Mouse (Mus musculus) forebrain, embryonic 12.5 days (tissue): Measurements from ENCODE around the gene Des. TPM values are rescaled to one million over a fixed set of nuclear protein-coding genes. Genes with fewer than 3 reads are reported as not detected.
A peak's percentile ranks its signal among the peaks of the same experiment; 100 is the strongest.

Experiments used
- ATAC-seq: fragments of 200-750 bp; cut with Nextera tagmentation; 2 replicates; pipeline ENCODE4 v1.8.0; 2017; ENCODE audit warnings: moderate TSS enrichment; ENCODE audit not compliant: low FRiP score
- H3K27ac ChIP-seq: fragments of 300-500 bp; sonication (generic); 2 replicates; pipeline ENCODE4 v1.5.1; 2016; ENCODE audit warnings: mild to moderate bottlenecking
- H3K27me3 ChIP-seq: fragments of 300-500 bp; sonication (generic); 2 replicates; pipeline ENCODE4 v1.6.1; 2016; ENCODE audit warnings: mild to moderate bottlenecking
- H3K36me3 ChIP-seq: fragments of 300-500 bp; sonication (generic); replicated peaks from 2 replicates; pipeline ENCODE4 v1.6.1; 2016; ENCODE audit warnings: mild to moderate bottlenecking
- H3K4me1 ChIP-seq: fragments of 300-500 bp; sonication (generic); 2 replicates; pipeline ENCODE4 v1.6.1; 2016
- H3K4me2 ChIP-seq: fragments of 300-500 bp; sonication (generic); 2 replicates; pipeline ENCODE4 v1.6.1; 2016; ENCODE audit warnings: mild to moderate bottlenecking, moderate library complexity
- H3K4me3 ChIP-seq: fragments of 300-500 bp; sonication (generic); replicated peaks from 2 replicates; pipeline ENCODE4 v1.5.1; 2016; ENCODE audit warnings: mild to moderate bottlenecking
- H3K9ac ChIP-seq: fragments of 300-500 bp; sonication (generic); 2 replicates; pipeline ENCODE4 v1.6.1; 2016; ENCODE audit warnings: mild to moderate bottlenecking
- H3K9me3 ChIP-seq: fragments of 300-500 bp; sonication (generic); 2 replicates; pipeline ENCODE4 v1.6.1; 2016
- WGBS: fragments of 180-500 bp; shearing (Covaris S2); methylation state at CpG from one replicate; pipeline ENCODE4 v1.1.7; 2016; 5-methylcytosine and 5-hydroxymethylcytosine counted together
- polyA plus RNA-seq: library from polyadenylated mRNA; unstranded; fragments of >200 nt; fragmentation: Nextera tagmentation; extraction: Ambion mirVana; gene quantifications from 2 replicates; pipeline ENCODE4 v1.2.1, GENCODE M21; 2016

Des gene
- polyA plus RNA-seq, 1 experiment from 2014 or later = 0.78 TPM

- Histone ChIP-seq H3K27me3 (no peaks in the 10 kb centered on the region), H3K4me2 (no peak overlapping the region), H3K9ac (no peak overlapping the region), H3K9me3 (no peaks in the 10 kb centered on the region), H3K4me3 (no peak overlapping the region), H3K36me3 (no peaks in the 10 kb centered on the region), H3K4me1 (peaks cover 25% of the 10 kb centered on the region), H3K27ac (no peak overlapping the region)
- 78% methylated on average over 3 of the region's 3 CpGs for WGBS
- ATAC-seq = no peak
Measured at GRCm38 (mm10) chr1:75336461-75336860, 23.7 kb upstream of the Des start.

- ATAC-seq = no peak
Measured at GRCm38 (mm10) chr1:75337097-75337496, 23.0 kb upstream of the Des start.

GRCm38 (mm10) chr1:75338091-75338694, 21.9 kb upstream of the Des start:
- H3K9me3 ChIP-seq = no peaks in the 10 kb centered on the region
- H3K4me2 ChIP-seq = no peak overlapping the region
- no peak overlapping the region for H3K4me3 ChIP-seq
- ATAC-seq = no peak
- 0 out of 2 replicates have a peak, but pooled peaks cover 7% of the 10 kb centered on the region for H3K27me3 ChIP-seq
- H3K9ac ChIP-seq = no peak overlapping the region
- no peak overlapping the region for H3K27ac ChIP-seq
- H3K4me1 ChIP-seq = peaks cover 25% of the 10 kb centered on the region
- 48% methylated on average over 11 of the region's 11 CpGs for WGBS
- no peaks in the 10 kb centered on the region for H3K36me3 ChIP-seq

More at GRCm38 (mm10) chr1:75337097-75337496, 23.0 kb upstream of the Des start:
- Histone ChIP-seq H3K9me3 (no peaks in the 10 kb centered on the region), H3K27ac (no peak overlapping the region), H3K36me3 (no peaks in the 10 kb centered on the region), H3K4me1 (peaks cover 25% of the 10 kb centered on the region), H3K4me2 (no peak overlapping the region), H3K27me3 (0 out of 2 replicates have a peak, but pooled peaks cover 5% of the 10 kb centered on the region), H3K4me3 (no peak overlapping the region), H3K9ac (no peak overlapping the region)
- 83% methylated on average over 9 of the region's 9 CpGs for WGBS

- Histone ChIP-seq H3K9ac (no peak overlapping the region), H3K36me3 (no peaks in the 10 kb centered on the region), H3K4me1 (peaks cover 33% of the 10 kb centered on the region), H3K27ac (no peak overlapping the region), H3K4me3 (no peak overlapping the region), H3K9me3 (no peaks in the 10 kb centered on the region), H3K4me2 (no peak overlapping the region), H3K27me3 (peaks cover 15% of the 10 kb centered on the region; the same call in 1 of the 2 replicates)
- ATAC-seq = no peak
- 48% methylated on average over 9 of the region's 9 CpGs for WGBS
Measured at GRCm38 (mm10) chr1:75339337-75339736, 20.8 kb upstream of the Des start.

GRCm38 (mm10) chr1:75340519-75340918, 19.6 kb upstream of the Des start:
- H3K4me2 ChIP-seq = no peak overlapping the region
- no peaks in the 10 kb centered on the region for H3K9me3 ChIP-seq
- peaks cover 42% of the 10 kb centered on the region for H3K4me1 ChIP-seq
- H3K27ac ChIP-seq = no peak overlapping the region
- WGBS = 69% methylated on average over 2 of the region's 2 CpGs
- no peaks in the 10 kb centered on the region for H3K36me3 ChIP-seq
- peaks cover 23% of the 10 kb centered on the region for H3K27me3 ChIP-seq
- H3K9ac ChIP-seq = no peak overlapping the region
- H3K4me3 ChIP-seq = no peak overlapping the region
- no peak for ATAC-seq

GRCm38 (mm10) chr1:75342874-75343416, 17.2 kb upstream of the Des start:
- H3K27ac ChIP-seq = no peak overlapping the region
- H3K27me3 ChIP-seq = peaks cover 31% of the 10 kb centered on the region
- H3K4me2 ChIP-seq = no peak overlapping the region
- no peak overlapping the region for H3K9ac ChIP-seq
- WGBS = 1% methylated on average over 8 of the region's 8 CpGs
- H3K4me3 ChIP-seq = no peak overlapping the region
- no peaks in the 10 kb centered on the region for H3K36me3 ChIP-seq
- no peaks in the 10 kb centered on the region for H3K9me3 ChIP-seq
- H3K4me1 ChIP-seq = peaks cover 38% of the 10 kb centered on the region
- 0 out of 2 replicates have a peak, but pooled peaks have one; percentile 65 for ATAC-seq

DNA sequence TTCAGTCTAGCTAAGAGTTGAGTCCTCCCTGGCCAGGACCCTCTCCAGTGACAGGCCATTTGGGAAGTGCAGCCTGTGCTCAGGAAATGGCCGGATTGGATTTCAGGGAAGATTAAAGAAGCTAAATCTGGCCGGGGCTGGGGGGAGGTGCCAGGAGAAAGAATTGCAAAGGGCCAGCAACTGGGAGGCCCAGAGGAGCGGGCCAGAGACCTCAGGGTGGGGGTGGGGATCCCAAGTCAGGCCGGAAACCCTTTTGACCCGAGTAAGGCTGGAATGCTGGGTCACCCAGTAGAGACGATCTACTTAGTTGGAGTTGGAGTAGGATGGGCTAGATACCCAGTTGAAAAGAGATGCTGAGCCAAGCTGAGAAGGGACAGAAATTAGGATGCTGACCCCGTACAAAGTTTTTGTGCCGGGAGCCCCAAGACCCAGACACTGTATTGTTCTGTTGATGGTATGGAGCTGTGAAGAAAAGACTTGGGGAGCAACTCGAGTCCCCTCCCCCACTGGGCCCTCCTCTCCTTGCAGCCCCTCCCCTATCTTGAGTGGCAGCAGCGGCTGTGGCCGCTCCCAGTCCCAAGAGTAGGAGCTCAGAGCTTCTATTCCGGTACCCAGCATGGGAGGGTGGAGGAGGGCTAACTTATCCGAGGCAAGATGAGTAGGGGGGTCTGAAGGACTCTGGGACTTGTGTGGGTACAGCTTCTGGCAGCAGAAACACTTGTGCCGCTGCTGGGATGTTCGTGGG, 15.7 kb upstream of the Des start:
- Histone ChIP-seq H3K9me3 (no peaks in the 10 kb centered on the region), H3K27me3 (peaks cover 31% of the 10 kb centered on the region), H3K4me3 (no peak overlapping the region), H3K9ac (no peak overlapping the region), H3K36me3 (no peaks in the 10 kb centered on the region), H3K4me1 (peaks cover 23% of the 10 kb centered on the region), H3K27ac (no peak overlapping the region), H3K4me2 (peak overlapping the region; percentile 22)
- ATAC-seq = peak; percentile 49
- WGBS = under 1% methylated on average over 15 of the region's 15 CpGs

GRCm38 (mm10) chr1:75345036-75345935, 14.8 kb upstream of the Des start:
- H3K4me1 ChIP-seq = peaks cover 18% of the 10 kb centered on the region

DNA sequence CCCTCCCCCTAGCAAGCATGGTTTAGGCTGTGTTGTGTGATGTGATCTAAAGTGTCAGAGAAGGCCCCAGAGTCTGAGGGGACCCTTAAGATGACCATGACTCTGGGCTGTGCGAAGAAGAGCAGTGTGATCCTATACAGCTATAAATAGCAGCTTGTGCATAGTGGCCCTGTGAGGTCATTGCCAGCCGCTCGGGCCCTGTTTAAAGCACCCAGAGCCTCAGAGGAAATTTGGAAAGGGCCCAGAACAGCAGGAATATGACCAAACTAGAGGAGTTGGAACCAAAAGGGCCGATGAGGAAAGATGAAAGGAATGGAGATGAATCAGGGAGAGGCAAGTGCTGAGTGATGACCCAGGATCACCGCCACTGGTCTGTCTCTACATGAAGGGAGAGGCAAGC, 12.8 kb upstream of the Des start:
- Histone ChIP-seq H3K4me3 (no peak overlapping the region), H3K9me3 (no peaks in the 10 kb centered on the region)

More at GRCm38 (mm10) chr1:75345036-75345935, 14.8 kb upstream of the Des start:
- peak overlapping the region; percentile 22 for H3K4me2 ChIP-seq
- peaks cover 31% of the 10 kb centered on the region for H3K27me3 ChIP-seq
- no peak overlapping the region for H3K4me3 ChIP-seq
- no peak overlapping the region for H3K27ac ChIP-seq
- 26% methylated on average over 20 of the region's 20 CpGs for WGBS
- no peaks in the 10 kb centered on the region for H3K36me3 ChIP-seq
- no peak for ATAC-seq
- no peak overlapping the region for H3K9ac ChIP-seq
- no peaks in the 10 kb centered on the region for H3K9me3 ChIP-seq

DNA sequence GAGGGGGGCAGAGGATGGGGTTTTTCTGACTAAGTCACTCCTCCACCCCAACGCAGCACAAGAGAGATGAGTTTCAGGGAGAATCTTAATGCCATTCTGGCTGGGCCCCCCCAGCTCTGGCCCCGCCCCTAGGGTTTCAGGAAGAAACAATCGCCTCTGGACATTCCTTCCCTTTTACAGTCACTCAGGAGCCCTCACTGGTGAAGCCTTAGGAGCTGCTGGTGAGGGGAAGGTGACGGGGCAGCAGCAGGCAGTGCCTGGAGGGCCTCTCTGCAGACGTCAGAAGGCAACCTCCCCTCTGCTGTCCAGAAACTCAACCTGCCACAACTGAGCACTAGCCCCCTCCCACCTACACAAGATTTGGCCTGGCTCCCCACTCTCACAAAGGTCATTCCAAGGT, 10.9 kb upstream of the Des start:
- H3K27ac ChIP-seq = no peak overlapping the region
- H3K4me2 ChIP-seq = no peak overlapping the region
- H3K4me3 ChIP-seq = no peak overlapping the region
- H3K4me1 ChIP-seq = peaks cover 10% of the 10 kb centered on the region
- ATAC-seq = no peak
- no peak overlapping the region for H3K9ac ChIP-seq
- H3K36me3 ChIP-seq = no peaks in the 10 kb centered on the region
- WGBS = 56% methylated on average over 5 of the region's 5 CpGs
- H3K9me3 ChIP-seq = no peaks in the 10 kb centered on the region
- H3K27me3 ChIP-seq = peaks cover 17% of the 10 kb centered on the region

More for the DNA sequence above, 12.8 kb upstream of the Des start:
- H3K27me3 ChIP-seq = peaks cover 25% of the 10 kb centered on the region
- 86% methylated on average over 5 of the region's 5 CpGs for WGBS
- no peak overlapping the region for H3K4me2 ChIP-seq
- ATAC-seq = no peak
- H3K4me1 ChIP-seq = peaks cover 18% of the 10 kb centered on the region
- H3K27ac ChIP-seq = no peak overlapping the region
- H3K36me3 ChIP-seq = no peaks in the 10 kb centered on the region
- no peak overlapping the region for H3K9ac ChIP-seq

- H3K9me3 ChIP-seq = no peaks in the 10 kb centered on the region
- ATAC-seq = no peak
- H3K4me2 ChIP-seq = no peak overlapping the region
- H3K4me3 ChIP-seq = no peak overlapping the region
- no peak overlapping the region for H3K9ac ChIP-seq
- WGBS = 83% methylated on average over 7 of the region's 7 CpGs
- H3K27ac ChIP-seq = no peak overlapping the region
- H3K4me1 ChIP-seq = peaks cover 12% of the 10 kb centered on the region
- peaks cover 48% of the 10 kb centered on the region for H3K27me3 ChIP-seq
- H3K36me3 ChIP-seq = no peaks in the 10 kb centered on the region
Measured at GRCm38 (mm10) chr1:75357261-75357660, 2.9 kb upstream of the Des start.

GRCm38 (mm10) chr1:75358009-75358408, 2.1 kb upstream of the Des start:
- peaks cover 12% of the 10 kb centered on the region for H3K4me1 ChIP-seq
- WGBS = 91% methylated on average over 4 of the region's 4 CpGs
- H3K4me2 ChIP-seq = no peak overlapping the region
- no peaks in the 10 kb centered on the region for H3K36me3 ChIP-seq
- no peak overlapping the region for H3K9ac ChIP-seq
- no peaks in the 10 kb centered on the region for H3K9me3 ChIP-seq
- peaks cover 56% of the 10 kb centered on the region for H3K27me3 ChIP-seq
- H3K27ac ChIP-seq = no peak overlapping the region
- no peak for ATAC-seq
- H3K4me3 ChIP-seq = no peak overlapping the region
